Mouse (Mus musculus): ENCODE measurements around the gene Ddc. TPM values are rescaled to one million over a fixed set of nuclear protein-coding genes. Genes with fewer than 3 reads are reported as not detected.
A peak's percentile ranks its signal among the peaks of the same experiment; 100 is the strongest.

Ddc gene
- total and polyA plus RNA-seq, 3 experiments = 0.17 to 0.33 TPM; not detected in 1

GRCm38 (mm10) chr11:11811906-11812480 is 86.0 kb downstream of the Ddc start (continued):
- TF ChIP-seq JUN (IDR thresholded peaks at IDR 0.05; ENCODE audit: insufficient read depth, low read depth, low read length) (no peak), ELF1 (IDR thresholded peaks at IDR 0.05; ENCODE audit: low read depth, low read length) (no peak), PAX5 (IDR thresholded peaks at IDR 0.05; ENCODE audit: low read length) (no peak), NRF1 (IDR thresholded peaks at IDR 0.05; ENCODE audit: low read depth, low read length) (no peak; the same call in 1 of the 2 replicates), UBTF (IDR thresholded peaks at IDR 0.05; ENCODE audit: low read depth, low read length) (no peak), POLR2AphosphoS2 (IDR thresholded peaks at IDR 0.05; ENCODE audit: low read depth, low read length) (no peak), TBP (conservative IDR thresholded peaks at IDR 0.05; ENCODE audit: low read depth, low read length) (no peak), TCF12 (IDR thresholded peaks at IDR 0.05; ENCODE audit: low read depth, low read length) (no peak)

- TF ChIP-seq SIN3A (IDR thresholded peaks at IDR 0.05; ENCODE audit: low read length) = no peak
- TF ChIP-seq TBP (conservative IDR thresholded peaks at IDR 0.05; ENCODE audit: low read depth, low read length) = 0 out of 2 replicates have a peak, but pooled peaks have one; percentile 67
- TF ChIP-seq MAX (IDR thresholded peaks at IDR 0.05; ENCODE audit: low read length) = peak; percentile 43; the same call in 1 of the 2 replicates
- 0 out of 2 replicates have a peak, but pooled peaks have one; percentile 3 for TF ChIP-seq MAFK (IDR thresholded peaks at IDR 0.05; ENCODE audit: insufficient replicate concordance, low read length)
- TF ChIP-seq ZNF384 (IDR thresholded peaks at IDR 0.05; ENCODE audit: low read depth, low read length) = peak; percentile 76
- TF ChIP-seq CHD1 (IDR thresholded peaks at IDR 0.05; ENCODE audit: low read depth, low read length) = peak; percentile 62; the same call in 1 of the 2 replicates
- TF ChIP-seq MEF2A (IDR thresholded peaks at IDR 0.05; ENCODE audit: borderline replicate concordance, low read depth, low read length) = no peak
- Histone ChIP-seq H3K27me3 (replicated peaks) (no peaks in the 10 kb centered on the region), H3K4me2 (ENCODE audit: insufficient read depth, low read depth, poor library complexity, severe bottlenecking) (peak overlapping the region; percentile 99), H3K4me3 (replicated peaks in 1 of 3; ENCODE audit: low read depth in 2 of 3, low read length in 2 of 3, poor library complexity in 1 of 3) (peak overlapping the region; percentile 59 to 73 (median 62)), H3K36me3 (replicated peaks in 1 of 2; ENCODE audit: control insufficient read depth in 1 of 2, insufficient read depth in 1 of 2, low read length in 1 of 2) (peaks cover 3 to 14% of the 10 kb centered on the region in 2 experiments), H3K79me2 (replicated peaks; ENCODE audit: control insufficient read depth, extremely low read depth, insufficient read depth, poor library complexity, severe bottlenecking) (peaks cover 32% of the 10 kb centered on the region), H3K4me1 (ENCODE audit: control insufficient read depth in 1 of 2, insufficient read depth in 2 of 2) (peaks cover 5 to 49% of the 10 kb centered on the region in 2 experiments), H3K9me3 (replicated peaks; ENCODE audit: low read length) (no peaks in the 10 kb centered on the region), H3K27ac (ENCODE audit: insufficient read depth, low read depth) (peak overlapping the region; percentile 95), H3K9ac (ENCODE audit: insufficient read depth, low read depth) (peak overlapping the region; percentile 44)
- dilution Hi-C loops (cut with MboI; ENCODE audit: extremely low pct_ligation_motif_present, extremely low pct_unique_long_range_greater_than_20kb, low sequenced_read_pairs) = loop anchor here (25.0 kb wide), 1 partner anchor 153 kb away; no protein-coding TSS in a partner anchor
- in situ Hi-C loops (cut with MboI; ENCODE audit: low pct_ligation_motif_present, low pct_unique_long_range_greater_than_20kb, low sequenced_read_pairs) = loop anchor here (5.0 to 25.0 kb wide), 4 partner anchors 163 to 728 kb away; no protein-coding TSS in a partner anchor
- peak; percentile 56 for DNase-seq (ENCODE audit: extremely low read depth)
These were observed 88.4 kb downstream of the Ddc start for GRCm38 (mm10) chr11:11809404-11810175.

Data from CH12.LX (cell line).